ENCODE assay signal across 10 mouse cellular contexts in genomic region chr3:57295631-57296030, GRCm38 (mm10). TPM values are rescaled to one million over a fixed set of nuclear protein-coding genes. Genes with fewer than 3 reads are reported as not detected.
DNase-seq lines count a peak whose midpoint lies in the region; ATAC-seq and TF ChIP-seq lines count a peak whose summit lies in the region.
"Had no signal": no experiment of that assay in that cellular context is flagged by ENCODE, and none has a peak within 500 bp of the region (broad histone marks: within the 10 kb centered on the region; RNA-seq: fewer than 3 reads in every experiment).

No protein-coding gene starts in this region.

- no peak for TF ChIP-seq CTCF in midbrain, postnatal 0 days (IDR thresholded peaks at IDR 0.05)
- no peak for TF ChIP-seq CTCF in intestine, postnatal 0 days (IDR thresholded peaks at IDR 0.05; ENCODE audit: low read depth)
- no peak for TF ChIP-seq CTCF in hindbrain, postnatal 0 days (IDR thresholded peaks at IDR 0.05; ENCODE audit: low read depth)

- H3K9me3 ChIP-seq in hindbrain, embryonic 15.5 days: no peaks in the 10 kb centered on the region
- H3K9me3 ChIP-seq in hindbrain, embryonic 12.5 days (replicated peaks): no peaks in the 10 kb centered on the region
- H3K9me3 ChIP-seq in midbrain, postnatal 0 days (ENCODE audit: low read length): no peaks in the 10 kb centered on the region
- H3K9me3 ChIP-seq in midbrain, embryonic 10.5 days (replicated peaks): no peaks in the 10 kb centered on the region
- no peaks in the 10 kb centered on the region for H3K9me3 ChIP-seq in intestine, postnatal 0 days (ENCODE audit: control insufficient read depth)
- H3K9me3 ChIP-seq in hindbrain, postnatal 0 days (ENCODE audit: low read length): no peaks in the 10 kb centered on the region

- no peaks in the 10 kb centered on the region for H3K36me3 ChIP-seq in hindbrain, embryonic 15.5 days
- no peaks in the 10 kb centered on the region for H3K36me3 ChIP-seq in hindbrain, embryonic 12.5 days
- no peaks in the 10 kb centered on the region for H3K36me3 ChIP-seq in midbrain, postnatal 0 days (ENCODE audit: insufficient read depth, low read length)
- H3K36me3 ChIP-seq in midbrain, embryonic 10.5 days: no peaks in the 10 kb centered on the region
- no peaks in the 10 kb centered on the region for H3K36me3 ChIP-seq in intestine, postnatal 0 days (ENCODE audit: control insufficient read depth, insufficient read depth)
- no peaks in the 10 kb centered on the region for H3K36me3 ChIP-seq in hindbrain, postnatal 0 days (ENCODE audit: insufficient read depth, low read length)

- 0 out of 2 replicates have a peak, but pooled peaks have one; percentile 6 for ATAC-seq in hindbrain, embryonic 15.5 days (ENCODE audit: low FRiP score, low read depth)
- ATAC-seq in hindbrain, embryonic 12.5 days (ENCODE audit: low FRiP score): no peak
- ATAC-seq in midbrain, postnatal 0 days (ENCODE audit: low FRiP score): no peak
- ATAC-seq in intestine, postnatal 0 days: no peak
- ATAC-seq in hindbrain, postnatal 0 days: no peak

- no peak overlapping the region for H3K9ac ChIP-seq in hindbrain, embryonic 15.5 days
- H3K9ac ChIP-seq in hindbrain, embryonic 12.5 days: no peak overlapping the region
- H3K9ac ChIP-seq in midbrain, postnatal 0 days (replicated peaks; ENCODE audit: low read length, poor library complexity, severe bottlenecking): no peak overlapping the region
- H3K9ac ChIP-seq in intestine, postnatal 0 days (ENCODE audit: low read depth, low read length): no peak overlapping the region
- no peak overlapping the region for H3K9ac ChIP-seq in hindbrain, postnatal 0 days (replicated peaks; ENCODE audit: low read length)

- DNase-seq in midbrain, postnatal 0 days (ENCODE audit: low spot score): no peak
- no peak for DNase-seq in midbrain, embryonic 10.5 days (ENCODE audit: low spot score)
- DNase-seq in left cerebral cortex, adult 9 months (ENCODE audit: low spot score in 2 of 2): no peak
- no peak for DNase-seq in hindbrain, postnatal 0 days (ENCODE audit: low spot score)
- DNase-seq: cerebellum, adult 11-12 months; layer of hippocampus, adult 9-11 months; liver had no signal

- H3K27ac ChIP-seq in hindbrain, embryonic 15.5 days (replicated peaks): 0 out of 2 replicates have a peak overlapping the region, but pooled peaks have one; percentile 38
- no peak overlapping the region for H3K27ac ChIP-seq in hindbrain, embryonic 12.5 days
- H3K27ac ChIP-seq in midbrain, postnatal 0 days (ENCODE audit: low read depth, low read length): peak overlapping the region; percentile 26; the same call in 1 of the 2 replicates
- H3K27ac ChIP-seq in midbrain, embryonic 10.5 days (replicated peaks): no peak overlapping the region
- H3K27ac ChIP-seq in intestine, postnatal 0 days (ENCODE audit: low read depth, low read length): no peak overlapping the region
- H3K27ac ChIP-seq in hindbrain, postnatal 0 days: no peak overlapping the region

- H3K4me2 ChIP-seq in hindbrain, embryonic 15.5 days: no peak overlapping the region
- no peak overlapping the region for H3K4me2 ChIP-seq in hindbrain, embryonic 12.5 days (replicated peaks)
- H3K4me2 ChIP-seq in midbrain, postnatal 0 days (ENCODE audit: low read depth, low read length, poor library complexity, severe bottlenecking): no peak overlapping the region; the same call in 1 of the 2 replicates
- H3K4me2 ChIP-seq in intestine, postnatal 0 days (replicated peaks; ENCODE audit: low read depth): 0 out of 2 replicates have a peak overlapping the region, but pooled peaks have one; percentile 3
- H3K4me2 ChIP-seq in hindbrain, postnatal 0 days (ENCODE audit: low read depth, low read length): no peak overlapping the region

- WGBS in hindbrain, embryonic 15.5 days: 89% methylated on average over 4 of the region's 4 CpGs
- 86% methylated on average over 4 of the region's 4 CpGs for WGBS in hindbrain, embryonic 12.5 days
- WGBS in midbrain, postnatal 0 days: 89% methylated on average over 4 of the region's 4 CpGs
- WGBS in midbrain, embryonic 10.5 days: 83% methylated on average over 4 of the region's 4 CpGs
- 73% methylated on average over 4 of the region's 4 CpGs for WGBS in intestine, postnatal 0 days
- 86% methylated on average over 4 of the region's 4 CpGs for WGBS in hindbrain, postnatal 0 days

- H3K27me3 ChIP-seq in hindbrain, embryonic 15.5 days: no peaks in the 10 kb centered on the region
- no peaks in the 10 kb centered on the region for H3K27me3 ChIP-seq in hindbrain, embryonic 12.5 days
- no peaks in the 10 kb centered on the region for H3K27me3 ChIP-seq in midbrain, postnatal 0 days (ENCODE audit: insufficient read depth, low read length)
- no peaks in the 10 kb centered on the region for H3K27me3 ChIP-seq in midbrain, embryonic 10.5 days (ENCODE audit: low read depth, poor library complexity, severe bottlenecking)
- no peaks in the 10 kb centered on the region for H3K27me3 ChIP-seq in intestine, postnatal 0 days (replicated peaks; ENCODE audit: control insufficient read depth, insufficient read depth, low read length)
- H3K27me3 ChIP-seq in hindbrain, postnatal 0 days (ENCODE audit: insufficient read depth, low read length): no peaks in the 10 kb centered on the region

- no peaks in the 10 kb centered on the region for H3K4me1 ChIP-seq in hindbrain, embryonic 15.5 days (replicated peaks)
- peaks cover 7% of the 10 kb centered on the region; the same call in 1 of the 2 replicates for H3K4me1 ChIP-seq in hindbrain, embryonic 12.5 days
- H3K4me1 ChIP-seq in midbrain, postnatal 0 days (ENCODE audit: insufficient read depth, low read length): no peaks in the 10 kb centered on the region
- no peaks in the 10 kb centered on the region; the same call in 1 of the 2 replicates for H3K4me1 ChIP-seq in midbrain, embryonic 10.5 days
- no peaks in the 10 kb centered on the region for H3K4me1 ChIP-seq in intestine, postnatal 0 days (replicated peaks; ENCODE audit: control insufficient read depth, insufficient read depth, low read length)
- H3K4me1 ChIP-seq in hindbrain, postnatal 0 days (ENCODE audit: insufficient read depth, low read length): no peaks in the 10 kb centered on the region

- no peak overlapping the region for H3K4me3 ChIP-seq in hindbrain, embryonic 15.5 days
- H3K4me3 ChIP-seq in hindbrain, embryonic 12.5 days: no peak overlapping the region
- no peak overlapping the region for H3K4me3 ChIP-seq in midbrain, postnatal 0 days (ENCODE audit: low read depth, low read length)
- no peak overlapping the region for H3K4me3 ChIP-seq in midbrain, embryonic 10.5 days
- H3K4me3 ChIP-seq in intestine, postnatal 0 days (ENCODE audit: low read depth, low read length): no peak overlapping the region
- no peak overlapping the region for H3K4me3 ChIP-seq in hindbrain, postnatal 0 days (ENCODE audit: low read length)

RNA-seq across cellular contexts. Expression of gene Tm4sf1, which starts 6.2 kb away (rescaled TPM):
- 32.2 and 32.9 TPM in 2 replicates for polyA plus RNA-seq in hindbrain, embryonic 15.5 days (2015; fragmentation: Nextera tagmentation; extraction: Ambion mirVana)
- 23.3 and 24.6 TPM in 2 replicates for polyA plus RNA-seq in hindbrain, embryonic 12.5 days (2016; fragmentation: Nextera tagmentation; extraction: Ambion mirVana)
- 17.7 and 23.0 TPM in 2 replicates for total RNA-seq in midbrain, postnatal 0 days (2014; rRNA removed)
- 27.8 and 32.4 TPM in 2 replicates for polyA plus RNA-seq in midbrain, postnatal 0 days (2015; fragmentation: Nextera tagmentation; extraction: Ambion mirVana)
- polyA plus RNA-seq in midbrain, embryonic 10.5 days (2016; fragmentation: Nextera tagmentation; extraction: Ambion mirVana): 22.2 and 31.9 TPM in 2 replicates
- polyA plus RNA-seq in intestine, postnatal 0 days (2015; fragmentation: Nextera tagmentation; extraction: Ambion mirVana): 94.5 and 101 TPM in 2 replicates
- total RNA-seq in hindbrain, postnatal 0 days (2014; rRNA removed): 12.1 and 26.2 TPM in 2 replicates
- 41.0 and 43.1 TPM in 2 replicates for polyA plus RNA-seq in hindbrain, postnatal 0 days (2015; fragmentation: Nextera tagmentation; extraction: Ambion mirVana)

Comparison
In these comparisons a context has a peak if more than half of its experiments do, and no peak if none do; other contexts are left out.
1. H3K27ac ChIP-seq: peak in hindbrain, embryonic 15.5 days (single experiment) and midbrain, postnatal 0 days (single experiment); none in hindbrain, embryonic 12.5 days (single experiment), midbrain, embryonic 10.5 days (single experiment), intestine, postnatal 0 days (single experiment) and hindbrain, postnatal 0 days (single experiment).